Mouse (Mus musculus): ENCODE results near the gene Mrpl22.

GRCm38 (mm10) chr11:58123711-58124110 lies 47.8 kb upstream of the Mrpl22 start:
- no peak for TF ChIP-seq CTCF (IDR thresholded peaks at IDR 0.05; ENCODE audit: insufficient read depth, low read depth, low read length)
- no peak for TF ChIP-seq POLR2A (IDR thresholded peaks at IDR 0.05; ENCODE audit: insufficient read depth, low read depth, low read length)

Measured in olfactory bulb, adult 2 months (tissue).